Comparison of ENCODE assay signal across 28 mouse cellular contexts in the genomic region with DNA sequence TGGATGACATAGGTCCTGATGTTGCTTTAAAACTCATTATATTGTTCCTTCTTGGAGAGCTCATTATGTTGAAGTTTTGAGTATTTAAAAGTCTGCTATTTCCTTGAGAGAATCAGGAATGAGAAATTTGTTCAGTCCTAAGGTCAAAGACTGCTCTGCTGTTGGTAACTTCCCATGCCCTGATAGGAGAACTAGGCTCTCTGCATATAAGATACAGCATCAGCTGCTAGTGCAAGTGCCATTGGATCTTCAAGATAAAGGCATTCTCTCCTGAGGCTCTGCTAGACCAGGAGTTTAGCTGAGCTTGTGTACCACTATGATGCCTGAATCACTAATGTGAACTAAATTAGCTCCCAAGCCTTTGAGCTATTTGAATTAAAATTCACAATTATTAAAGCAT. TPM values are rescaled to one million over a fixed set of nuclear protein-coding genes. Genes with fewer than 3 reads are reported as not detected.
"Had no signal": no experiment of that assay in that cellular context is flagged by ENCODE, and none has a peak within 500 bp of the region (broad histone marks: within the 10 kb centered on the region; RNA-seq: fewer than 3 reads in every experiment).

No protein-coding gene starts in this region.

- H3K9me3 ChIP-seq: intestine, embryonic 15.5 days; limb, embryonic 12.5 days; limb, embryonic 15.5 days; midbrain, embryonic 10.5 days; midbrain, embryonic 13.5 days had no signal

- H3K27ac ChIP-seq: intestine, embryonic 15.5 days; limb, embryonic 12.5 days; limb, embryonic 15.5 days; macrophage; midbrain, embryonic 10.5 days; midbrain, embryonic 13.5 days had no signal

- H3K4me1 ChIP-seq: intestine, embryonic 15.5 days; limb, embryonic 12.5 days; limb, embryonic 15.5 days; midbrain, embryonic 10.5 days; midbrain, embryonic 13.5 days had no signal

- H3K9ac ChIP-seq: intestine, embryonic 15.5 days; limb, embryonic 12.5 days; limb, embryonic 15.5 days; lung, embryonic 14.5 days; midbrain, embryonic 13.5 days had no signal

- H3K36me3 ChIP-seq: intestine, embryonic 15.5 days; limb, embryonic 12.5 days; limb, embryonic 15.5 days; midbrain, embryonic 10.5 days; midbrain, embryonic 13.5 days had no signal

- H3K4me2 ChIP-seq: intestine, embryonic 15.5 days; limb, embryonic 12.5 days; limb, embryonic 15.5 days; lung, embryonic 14.5 days; midbrain, embryonic 13.5 days had no signal

- H3K4me3 ChIP-seq: intestine, embryonic 15.5 days; limb, embryonic 12.5 days; limb, embryonic 15.5 days; midbrain, embryonic 10.5 days; midbrain, embryonic 13.5 days had no signal

- H3K27me3 ChIP-seq: intestine, embryonic 15.5 days; limb, embryonic 12.5 days; limb, embryonic 15.5 days; midbrain, embryonic 13.5 days had no signal

- ATAC-seq: intestine, embryonic 15.5 days; lung, postnatal 0 days; midbrain, embryonic 13.5 days; midbrain, embryonic 16.5 days had no signal

- DNase-seq: kidney, adult 18-20 months; kidney, adult 9 months; kidney, postnatal 14 days; kidney, postnatal 4 days; left cerebral cortex, postnatal 4 days; lung, embryonic 14.5 days; thymus, adult 18-20 months; thymus, postnatal 4 days had no signal

RNA-seq across cellular contexts. Expression of gene Dnase2b, which starts 2.5 kb away (rescaled TPM):
- total RNA-seq: layer of hippocampus, adult 18-20 months; layer of hippocampus, postnatal 14 days; left cerebral cortex, adult 8-10 months; left cerebral cortex, postnatal 14 days; left cerebral cortex, postnatal 4 days had no signal
- polyA plus RNA-seq: kidney, embryonic 16.5 days; limb, embryonic 12.5 days; lung, embryonic 14.5 days; macrophage; midbrain, embryonic 10.5 days; midbrain, embryonic 13.5 days; midbrain, embryonic 16.5 days; neural tube, embryonic 11.5 days; neural tube, embryonic 14.5 days; small intestine, adult 2 months; spleen, adult 2 months; testis, adult 2 months had no signal

RNA-seq across cellular contexts. Expression of gene 4930503B20Rik, which starts 33.2 kb away (rescaled TPM):
- total RNA-seq: layer of hippocampus, adult 18-20 months; layer of hippocampus, postnatal 14 days; left cerebral cortex, adult 8-10 months had no signal
- polyA plus RNA-seq: intestine, embryonic 15.5 days; limb, embryonic 12.5 days; limb, embryonic 15.5 days; lung, embryonic 14.5 days; lung, postnatal 0 days; macrophage; midbrain, embryonic 10.5 days; midbrain, embryonic 13.5 days; neural tube, embryonic 11.5 days; neural tube, embryonic 14.5 days; small intestine, adult 2 months; spleen, adult 2 months; stomach, embryonic 16.5 days had no signal

RNA-seq across cellular contexts. Expression of gene Uox, which starts 47.7 kb away (rescaled TPM):
- total RNA-seq: layer of hippocampus, postnatal 14 days; megakaryocyte, adult 5-6 weeks had no signal
- polyA plus RNA-seq: limb, embryonic 12.5 days; lung, embryonic 14.5 days; macrophage; midbrain, embryonic 10.5 days; midbrain, embryonic 13.5 days; midbrain, embryonic 16.5 days; neural tube, embryonic 11.5 days; neural tube, embryonic 14.5 days; spleen, adult 2 months had no signal
